Mouse (Mus musculus) granulocyte monocyte progenitor cell, adult 5-6 weeks (primary cell): ENCODE measurements around the gene Lrmda. TPM values are rescaled to one million over a fixed set of nuclear protein-coding genes. Genes with fewer than 3 reads are reported as not detected.

Experiments
- ATAC-seq: replicated peaks from 2 replicates; pipeline ENCODE4 v1.8.0; 2016; ENCODE audit warnings: mild to moderate bottlenecking, moderate TSS enrichment, inconsistent platforms; ENCODE audit not compliant: poor library complexity, severe bottlenecking
- total RNA-seq, 2 experiments: library from RNA; stranded (forward) in 1 of 2; stranded (reverse) in 1 of 2; fragments of 200-712, 200-1000 nt in 1 of 2; fragments of >200 nt in 1 of 2; fragmentation: Nextera tagmentation in 1 of 2; gene quantifications; 2 replicates each; pipeline ENCODE4 v1.2.3; 2014 to 2017

Gene Lrmda
- total RNA-seq, 2 experiments from 2014 or later, result 19.3 to 30.9 TPM

DNA sequence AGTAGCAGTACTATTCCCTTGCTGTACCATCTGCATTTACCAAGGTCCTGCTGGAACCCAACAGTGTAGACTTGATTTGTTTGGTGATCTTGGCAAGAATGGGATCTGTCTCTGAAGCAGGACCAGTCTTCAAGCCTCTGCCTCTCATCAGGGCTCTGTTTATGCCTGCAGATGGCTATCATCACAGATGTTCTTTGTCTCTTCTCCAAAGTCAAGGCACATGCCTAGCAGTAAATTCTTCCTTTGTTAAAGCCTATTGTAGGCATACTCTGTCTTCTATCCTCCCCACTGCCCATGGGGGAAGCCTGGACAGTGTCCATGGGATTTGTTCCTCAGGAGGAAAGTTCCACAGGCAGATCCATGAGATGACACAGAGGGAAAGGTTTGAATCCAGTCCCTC, 930.0 kb downstream of the Lrmda start:
- no peak for ATAC-seq

- ATAC-seq, result no peak
These were observed 933.5 kb downstream of the Lrmda start for GRCm38 (mm10) chr14:22952981-22953380.

DNA sequence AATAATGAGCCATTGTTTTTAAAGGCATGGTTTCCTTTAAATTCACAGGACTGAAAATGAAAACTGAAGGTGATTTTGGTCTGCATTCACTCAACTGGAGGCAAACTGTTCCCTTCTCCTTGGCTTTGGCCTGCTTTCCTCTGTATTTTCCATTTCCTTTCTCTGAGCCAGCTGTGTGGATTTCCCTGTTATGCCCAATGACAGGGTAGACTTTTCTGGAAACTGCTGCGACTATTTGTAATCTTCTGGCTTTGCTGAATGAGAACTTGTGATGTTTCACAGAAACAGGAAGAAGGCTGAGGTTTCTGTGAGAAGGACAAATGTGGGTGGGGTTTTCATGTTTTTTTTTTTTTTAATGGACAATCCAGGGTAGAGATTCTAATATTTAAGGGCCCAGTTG, 940.7 kb downstream of the Lrmda start:
- ATAC-seq, result no peak

DNA sequence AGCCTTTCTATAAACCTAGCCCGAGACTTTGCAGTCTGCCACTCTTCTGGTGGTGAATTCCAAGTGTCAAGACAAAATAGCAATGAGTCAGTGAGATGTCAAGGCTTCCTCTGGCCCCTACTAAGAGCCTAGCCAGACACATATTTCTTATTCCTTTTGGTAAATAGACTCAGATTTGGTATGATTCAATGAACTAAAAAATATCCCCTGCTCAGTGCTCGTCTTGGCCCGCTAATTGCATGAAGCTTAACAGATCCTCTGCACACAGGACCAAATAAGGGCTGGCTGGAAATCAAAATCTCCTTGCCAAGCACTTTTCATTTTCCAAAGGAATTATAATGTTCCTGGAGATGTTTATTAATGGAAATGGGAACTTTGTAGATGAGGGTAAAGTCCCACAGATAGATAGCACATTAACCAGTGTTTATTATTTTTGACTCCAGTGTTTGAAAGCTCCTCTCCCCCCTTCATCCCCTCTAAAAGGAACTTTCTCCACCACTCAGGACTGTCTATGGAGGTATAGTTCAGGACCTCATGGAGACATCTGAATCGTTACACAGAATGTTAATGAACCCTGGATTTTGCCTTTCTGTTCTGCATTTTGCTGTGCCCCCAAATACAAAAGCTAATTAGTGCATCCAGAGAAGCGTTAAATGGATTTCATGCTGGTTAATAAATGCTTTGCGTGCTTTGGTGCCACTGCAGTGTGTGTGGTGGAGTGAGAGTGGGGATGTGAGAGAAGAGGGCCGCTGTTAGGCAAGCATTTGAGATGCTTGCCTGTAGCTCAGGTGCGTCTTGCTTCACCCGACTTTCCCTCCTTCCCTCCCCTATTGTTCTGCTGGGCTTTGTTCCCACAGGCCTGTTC, 945.5 kb downstream of the Lrmda start:
- no peak for ATAC-seq

- no peak for ATAC-seq
These were observed 949.2 kb downstream of the Lrmda start for GRCm38 (mm10) chr14:22968705-22969104.

GRCm38 (mm10) chr14:22986736-22987135, 967.2 kb downstream of the Lrmda start:
- ATAC-seq, result no peak

DNA sequence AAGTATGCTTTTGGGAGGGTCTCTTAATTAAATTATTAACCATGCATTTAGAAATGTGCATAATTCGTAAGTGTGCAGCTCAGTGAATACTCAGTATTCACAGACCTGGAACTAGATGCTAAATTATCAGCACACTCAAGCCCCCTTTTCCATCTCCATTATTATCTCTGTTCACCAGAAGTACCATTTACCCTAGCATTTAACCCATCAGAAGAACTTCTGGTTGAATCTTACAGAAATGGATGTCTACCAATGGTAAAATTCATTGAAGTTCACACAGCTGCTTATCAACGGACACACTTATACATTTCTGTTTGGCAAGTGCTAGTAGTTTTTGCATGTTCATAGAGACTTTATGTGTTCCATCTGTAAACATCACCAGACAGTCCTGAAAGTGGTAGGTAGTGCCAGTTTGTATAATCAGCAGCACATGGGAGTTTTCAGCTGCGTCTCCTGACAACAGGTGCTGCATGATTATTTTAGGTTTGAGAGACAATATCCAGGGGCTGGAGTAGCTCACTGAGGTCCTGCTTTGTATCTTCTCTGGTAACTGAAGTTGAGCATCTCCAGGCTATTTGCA, 968.7 kb downstream of the Lrmda start:
- ATAC-seq, result no peak

GRCm38 (mm10) chr14:22995184-22995935, 975.8 kb downstream of the Lrmda start:
- ATAC-seq, result no peak

DNA sequence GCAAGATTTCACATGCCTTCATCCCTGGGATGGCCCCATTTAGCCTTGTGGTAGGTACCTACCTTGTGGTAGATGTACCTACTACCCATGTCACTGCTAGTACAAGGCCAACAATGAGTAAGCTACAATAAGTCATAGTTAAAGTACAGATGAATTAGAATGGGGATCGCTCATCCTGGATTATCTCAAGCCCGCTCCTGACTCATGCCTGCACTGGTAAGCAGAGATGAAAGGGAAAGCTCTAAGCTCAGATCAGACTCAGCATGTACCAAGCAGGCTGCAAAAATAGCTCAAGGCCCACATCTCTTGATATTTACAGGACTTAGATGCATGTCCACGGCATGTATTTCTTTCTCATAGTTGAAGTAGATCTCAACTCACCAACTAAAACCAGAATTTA, 979.4 kb downstream of the Lrmda start:
- no peak for ATAC-seq

GRCm38 (mm10) chr14:23011989-23012388, 992.5 kb downstream of the Lrmda start:
- peak; percentile 76 for ATAC-seq

DNA sequence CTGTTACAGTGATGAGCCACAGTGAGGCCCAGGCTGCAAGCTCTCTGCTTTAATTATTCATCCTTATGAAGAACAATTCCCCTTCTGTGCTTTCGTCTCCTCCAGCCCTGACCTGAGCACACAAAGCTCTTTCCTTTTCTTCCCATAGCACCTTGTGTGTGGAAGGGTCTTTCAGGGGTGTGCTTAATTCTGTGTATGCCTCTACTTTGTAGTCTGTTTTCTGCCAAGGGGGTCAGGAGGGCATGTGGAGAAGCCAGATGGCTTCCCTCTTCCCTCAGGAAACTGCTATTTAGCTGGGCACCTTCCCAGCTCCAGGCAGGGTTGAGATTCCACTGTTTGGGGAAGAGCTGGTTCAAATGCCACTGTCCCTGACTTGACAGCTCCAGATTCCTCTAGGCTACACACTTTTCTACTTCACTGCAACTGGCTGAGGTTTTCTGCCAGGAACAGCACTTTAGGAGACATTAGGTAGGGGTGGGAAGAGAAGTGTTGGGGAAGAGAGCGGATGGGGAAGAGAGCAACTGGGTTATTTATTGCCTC, 995.3 kb downstream of the Lrmda start:
- ATAC-seq, result no peak

GRCm38 (mm10) chr14:23015321-23016067, 996.0 kb downstream of the Lrmda start:
- ATAC-seq, result no peak

DNA sequence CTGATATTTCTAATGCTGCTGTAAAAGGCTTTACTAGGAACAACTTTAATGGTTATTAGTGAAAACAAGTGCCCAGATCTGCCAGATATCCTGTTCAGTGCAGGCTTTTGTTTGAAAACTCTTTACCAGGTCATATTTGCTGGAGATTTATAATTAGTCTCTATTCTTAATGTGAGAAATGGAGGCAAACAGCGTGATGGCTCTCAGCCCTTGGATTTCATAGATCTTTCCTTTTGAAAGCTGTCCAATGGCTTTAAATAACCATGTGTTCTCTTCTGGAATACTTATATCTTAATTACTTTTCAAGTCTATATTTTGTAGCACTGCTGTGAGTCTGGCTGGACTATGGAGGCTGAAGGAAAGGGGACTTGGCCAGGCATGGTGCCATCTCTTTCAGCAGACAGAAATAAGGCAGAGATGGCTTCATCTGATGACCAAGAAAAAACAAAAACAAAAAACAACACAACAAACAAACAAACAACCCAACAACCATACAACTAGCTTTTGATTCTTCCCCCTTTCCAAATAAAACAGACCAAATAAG, 996.6 kb downstream of the Lrmda start:
- no peak for ATAC-seq

DNA sequence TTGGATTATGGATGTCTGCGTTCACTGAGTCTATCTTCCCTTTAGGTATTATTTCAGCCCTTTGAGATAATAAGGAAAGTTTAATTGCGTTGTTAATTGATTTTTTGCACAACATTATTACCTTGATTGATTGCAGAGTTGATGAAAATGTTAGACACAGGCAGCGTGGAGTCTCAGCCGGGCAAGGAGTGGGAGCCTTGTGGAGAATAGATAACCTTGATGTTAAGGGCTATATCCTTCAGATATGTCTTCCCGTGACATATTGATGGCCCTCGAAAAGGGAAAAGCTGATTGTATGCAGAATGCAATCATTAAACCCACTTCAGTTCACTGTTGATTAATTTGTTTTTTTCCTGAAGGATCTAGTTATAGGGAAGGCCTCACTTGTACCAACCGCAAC, 1021.5 kb downstream of the Lrmda start:
- ATAC-seq, result no peak

DNA sequence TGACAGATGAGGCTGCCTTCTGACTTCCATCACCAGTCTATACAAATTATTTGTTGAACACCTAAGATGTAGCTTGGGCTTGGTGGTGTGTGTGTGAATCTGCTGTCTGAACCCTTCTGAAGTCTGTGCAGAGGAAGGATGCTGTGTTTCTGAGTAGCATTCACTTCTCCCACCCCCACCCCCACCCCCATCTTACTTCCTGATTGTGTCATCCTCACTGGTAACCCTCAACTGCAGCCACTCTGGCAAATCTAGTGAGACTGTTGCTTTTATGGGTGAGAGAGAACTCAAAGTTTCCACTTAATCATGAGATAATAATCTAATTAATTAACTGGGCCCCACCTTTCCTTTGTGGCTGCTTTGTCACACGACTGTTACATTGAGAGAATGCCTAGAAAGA, 1025.8 kb downstream of the Lrmda start:
- peak; percentile 67 for ATAC-seq

DNA sequence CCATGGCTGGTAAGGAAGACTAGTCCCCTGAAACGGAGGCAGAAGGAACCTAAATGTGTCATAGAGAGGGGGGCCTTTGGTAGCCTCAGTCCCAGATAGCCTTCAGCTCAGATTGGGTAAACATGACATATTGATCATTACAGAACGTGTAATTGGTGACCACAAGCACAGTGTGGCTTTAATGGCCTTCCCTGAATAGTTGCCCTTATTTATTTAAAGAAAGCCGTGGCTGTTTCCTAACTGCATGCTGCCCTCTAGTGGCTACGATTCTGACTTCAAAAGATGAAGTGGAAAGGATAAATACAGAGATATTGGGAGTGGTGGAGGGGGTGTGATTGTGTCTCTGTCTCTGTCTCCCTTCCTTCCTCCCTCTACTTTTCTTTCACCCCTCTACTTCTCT, 1026.8 kb downstream of the Lrmda start:
- peak; percentile 63; the same call in 1 of the 2 replicates for ATAC-seq

- no peak for ATAC-seq
These were observed 1031.9 kb downstream of the Lrmda start for GRCm38 (mm10) chr14:23051441-23051840.

DNA sequence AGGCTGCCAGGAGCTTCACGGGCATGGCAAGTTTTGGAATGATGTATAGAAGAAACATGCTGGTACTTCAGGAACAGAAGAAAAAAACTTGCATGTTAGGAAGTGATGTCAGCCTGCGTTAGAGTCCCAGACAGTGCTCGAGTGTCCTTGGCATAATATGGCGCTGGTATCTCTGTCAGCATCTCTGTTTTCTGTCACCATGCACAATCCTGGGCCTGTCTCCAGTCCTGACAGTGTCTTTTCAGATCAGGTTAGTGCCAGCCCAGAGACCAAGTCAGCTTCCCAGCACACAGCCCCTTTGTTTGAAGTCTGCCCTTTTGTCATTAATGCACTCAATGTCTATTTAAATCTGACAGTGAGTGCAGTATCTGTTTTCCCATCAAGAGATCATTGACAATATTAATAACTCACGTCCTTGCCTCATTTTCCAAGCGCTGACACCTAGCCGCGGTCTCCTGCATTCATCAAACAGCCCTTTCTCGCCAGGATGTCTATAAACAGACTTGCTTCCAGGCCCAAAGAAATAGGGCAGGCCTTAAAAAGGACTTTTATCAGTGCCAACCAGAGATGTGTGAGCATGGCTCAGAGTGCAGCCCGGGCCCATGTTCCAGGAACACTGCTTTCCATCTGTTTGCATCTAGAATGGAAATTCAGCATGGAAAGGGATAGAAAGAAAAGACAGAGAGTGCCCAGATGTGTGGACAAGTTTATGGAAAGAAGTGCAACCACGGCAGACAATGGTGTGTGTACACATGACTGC, 1033.5 kb downstream of the Lrmda start:
- no peak for ATAC-seq
